Mouse (Mus musculus) erythroblast, embryonic 14.5 days (primary cell): ENCODE results near the gene Cpne6.

Source experiments
- GATA1 ChIP-seq: IDR thresholded peaks from 2 replicates; pipeline ENCODE4 v1.6.1; 2012; ENCODE audit warnings: low read length, inconsistent platforms, mixed read lengths
- TAL1 ChIP-seq: IDR thresholded peaks from 3 replicates; pipeline ENCODE4 v1.6.1; 2012; ENCODE audit warnings: low read length, inconsistent platforms, mixed read lengths

DNA sequence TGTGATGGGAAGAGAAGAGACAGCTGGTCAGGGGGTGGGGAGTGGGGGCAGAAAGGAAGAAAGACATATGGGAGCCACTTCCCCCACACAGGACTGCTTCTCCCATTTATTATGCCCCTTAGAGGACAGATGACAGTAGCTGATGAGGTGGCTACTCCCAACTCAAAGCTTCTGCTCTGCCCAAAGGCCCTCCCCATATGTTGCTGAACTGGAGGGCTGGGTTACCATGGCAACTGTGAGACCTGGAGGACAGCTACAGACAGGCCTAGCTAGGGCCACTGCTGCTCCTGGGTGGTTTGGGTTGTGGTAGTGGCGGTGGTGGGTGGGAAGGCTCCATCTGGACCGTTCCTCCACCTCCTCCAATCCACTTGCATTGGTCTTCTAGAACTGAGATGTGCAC, 8.7 kb downstream of the Cpne6 start:
- TF ChIP-seq GATA1 = no peak
- TF ChIP-seq TAL1 = no peak
